Mouse (Mus musculus) liver (tissue): ENCODE measurements around the gene Rad51b.

ENCODE experiments used
- DNase-seq: peaks from one replicate; pipeline ENCODE4 v3.0.0-alpha.2; 2020; ENCODE audit warnings: mixed read lengths

Rad51b gene

GRCm38 (mm10) chr12:79846247-79847151, 549.4 kb downstream of the Rad51b start:
- no peak for DNase-seq

DNA sequence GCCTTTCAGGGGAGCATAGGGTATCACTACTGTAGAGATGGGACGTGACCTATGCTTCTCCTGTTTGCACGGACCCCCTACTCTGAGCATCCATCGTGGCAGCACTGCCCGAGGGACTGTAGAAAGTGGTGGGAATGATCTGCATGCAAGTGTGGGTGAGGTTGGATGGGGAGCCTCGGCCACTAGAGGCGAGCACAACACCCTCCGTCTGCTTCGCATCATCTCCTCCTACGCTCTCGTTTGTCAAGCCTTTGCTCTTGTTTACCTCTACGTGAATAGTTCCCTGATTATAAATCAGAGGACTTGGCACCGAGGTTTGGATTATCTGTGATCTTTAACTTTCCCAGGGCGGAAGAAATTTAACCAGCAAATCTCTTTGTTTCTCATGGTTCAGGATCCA, 551.5 kb downstream of the Rad51b start:
- DNase-seq = no peak

- DNase-seq = no peak
Observed at GRCm38 (mm10) chr12:79850021-79850420, 552.9 kb downstream of the Rad51b start.

GRCm38 (mm10) chr12:79851898-79852297, 554.8 kb downstream of the Rad51b start:
- DNase-seq = no peak

DNA sequence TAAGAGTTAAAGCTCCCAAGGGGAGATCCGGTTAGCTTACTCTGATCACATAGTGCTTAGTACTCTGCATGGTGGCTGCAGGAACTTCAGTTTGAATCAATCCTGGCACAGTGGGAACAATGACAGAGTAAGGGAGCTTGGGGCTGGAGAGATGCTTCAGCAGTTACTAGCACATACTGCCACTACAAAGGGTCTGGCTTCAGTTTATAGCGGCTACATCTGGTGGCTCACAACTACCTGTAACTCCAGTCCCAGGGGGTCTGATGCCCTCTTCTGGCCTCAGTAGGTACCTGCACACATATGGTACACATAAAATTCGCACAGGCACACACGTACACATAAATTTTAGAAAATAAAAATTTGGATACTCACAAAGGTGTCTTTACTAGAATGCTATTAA, 555.5 kb downstream of the Rad51b start:
- DNase-seq = no peak

GRCm38 (mm10) chr12:79853901-79854490, 556.9 kb downstream of the Rad51b start:
- DNase-seq = no peak

GRCm38 (mm10) chr12:79854507-79854906, 557.4 kb downstream of the Rad51b start:
- DNase-seq = no peak

DNA sequence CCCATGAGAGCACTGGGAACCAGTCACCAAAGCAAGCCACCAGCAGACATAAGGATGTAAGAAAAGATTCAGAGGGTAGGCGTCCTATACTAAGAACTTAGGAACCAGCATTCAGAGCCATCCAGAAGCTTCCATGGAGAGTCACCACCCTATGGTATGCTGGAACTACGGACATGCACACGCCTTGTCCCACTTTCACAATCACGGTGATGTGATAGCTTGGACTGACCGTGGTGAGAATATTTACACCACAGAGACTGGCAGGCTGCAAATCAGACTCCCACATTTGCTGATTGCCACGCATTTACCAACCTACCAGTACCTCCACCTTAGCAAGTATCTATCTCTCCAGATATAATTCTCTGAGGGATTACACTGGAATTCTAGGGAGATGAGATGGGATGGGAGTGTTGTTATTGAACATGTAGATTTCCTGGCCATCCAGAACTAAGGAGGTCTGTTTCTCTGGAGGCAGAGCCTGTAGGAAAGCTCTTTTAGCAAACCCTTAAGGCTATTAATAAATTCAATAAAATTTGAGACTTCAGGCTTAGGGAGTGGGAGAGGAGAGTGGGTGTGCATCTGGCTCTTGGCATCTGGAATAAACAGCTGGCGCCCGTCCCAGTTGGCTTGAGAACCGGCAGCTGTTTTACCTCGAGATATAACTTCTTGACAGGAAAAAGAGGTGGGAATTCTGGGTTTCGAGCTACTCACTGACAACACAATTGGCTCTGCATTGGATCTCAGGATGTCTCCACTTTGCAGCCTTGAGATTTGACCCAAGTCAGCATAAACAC, 559.2 kb downstream of the Rad51b start:
- DNase-seq = peak; percentile 59

DNA sequence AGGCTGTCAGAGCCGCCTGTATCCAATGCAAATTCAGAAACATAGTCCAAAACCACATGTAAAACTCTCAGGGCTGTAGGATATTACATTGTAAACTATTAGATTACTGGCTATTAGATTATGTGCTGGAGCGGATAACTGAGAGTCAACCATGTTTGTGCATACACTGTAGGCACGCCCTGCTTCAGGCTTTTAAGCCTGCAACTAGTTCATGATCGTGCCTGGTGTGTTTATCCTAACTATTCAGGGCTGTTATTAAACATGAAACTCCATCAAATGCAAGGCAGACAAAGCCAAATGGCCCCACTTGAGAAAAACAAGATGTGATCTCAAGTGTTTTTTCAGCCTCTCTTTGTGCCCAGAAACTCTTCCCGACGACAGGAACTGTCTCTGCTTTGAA, 560.6 kb downstream of the Rad51b start:
- no peak for DNase-seq

DNA sequence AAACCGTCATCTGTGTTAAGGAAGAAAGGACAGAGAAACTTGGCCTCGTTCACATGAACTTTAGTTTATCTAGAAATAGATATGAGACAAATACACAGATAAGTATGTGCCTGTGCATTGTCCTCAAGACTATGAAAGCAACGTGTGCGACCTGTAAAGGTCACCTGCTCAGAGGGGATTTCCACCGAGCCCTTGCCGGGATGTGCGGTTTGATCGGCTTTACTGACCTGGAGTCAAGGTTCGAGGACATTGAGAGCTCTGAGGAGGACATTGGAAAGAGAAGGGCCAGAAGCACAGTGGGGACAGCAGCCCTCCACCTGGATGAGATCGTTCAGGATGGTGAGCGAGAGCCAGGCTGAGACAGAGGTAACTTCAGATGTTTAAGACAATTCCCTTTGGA, 561.3 kb downstream of the Rad51b start:
- no peak for DNase-seq

- DNase-seq = peak; percentile 53
Observed at GRCm38 (mm10) chr12:79859354-79860247, 562.5 kb downstream of the Rad51b start.

DNA sequence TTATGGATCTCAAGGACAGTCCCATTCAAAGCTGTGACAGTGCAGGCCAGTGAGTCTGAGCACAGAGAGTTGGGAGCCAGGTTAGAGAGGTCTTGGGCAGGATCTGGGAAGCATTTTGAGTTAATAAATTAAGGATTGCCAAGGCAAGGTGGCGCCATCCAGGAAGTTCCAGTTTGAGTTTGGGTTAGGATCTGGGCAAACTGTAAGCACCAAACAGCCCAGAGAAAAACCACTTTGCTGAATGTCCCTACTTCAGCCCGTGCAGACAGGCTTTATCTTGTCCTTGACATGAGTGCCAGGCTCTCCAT, 563.1 kb downstream of the Rad51b start:
- no peak for DNase-seq
